Mouse (Mus musculus) spleen, adult 2 months (tissue): ENCODE data around the gene Hira.

Experiments
- CTCF ChIP-seq: fragments of 200-500 bp; IDR thresholded peaks from 2 replicates; pipeline ENCODE4 v1.5.1; 2011; ENCODE audit warnings: mild to moderate bottlenecking, inconsistent platforms; ENCODE audit not compliant: insufficient read depth, insufficient read length, insufficient replicate concordance; ENCODE audit errors: extremely low read depth
- POLR2A ChIP-seq: fragments of 200-500 bp; IDR thresholded peaks from 2 replicates; pipeline ENCODE4 v1.6.1; 2011; ENCODE audit warnings: low read depth, low read length, inconsistent platforms

DNA sequence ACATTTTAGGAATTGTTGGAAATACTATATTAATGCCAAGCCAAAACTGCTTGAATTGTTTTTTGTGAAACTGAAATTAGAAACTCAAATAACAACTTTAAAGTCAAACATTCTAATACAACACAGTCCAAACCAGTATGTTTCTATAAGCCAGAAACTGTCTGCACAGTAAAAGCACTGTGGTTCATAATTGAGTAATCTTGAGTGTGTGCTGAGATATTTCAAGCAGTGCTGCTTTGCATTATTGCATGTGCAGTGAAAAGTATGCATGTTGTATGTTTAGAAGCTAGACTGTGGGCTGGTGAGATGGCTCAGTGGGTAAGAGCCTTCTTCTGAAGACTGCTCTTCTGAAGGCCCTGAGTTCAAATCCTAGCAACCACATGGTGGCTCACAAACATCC is 7.2 kb downstream of the Hira start:
- TF ChIP-seq POLR2A: no peak
- TF ChIP-seq CTCF: no peak
